Mouse (Mus musculus) limb, embryonic 10.5 days (tissue): ENCODE results near the gene Mrpl49. TPM values are rescaled to one million over a fixed set of nuclear protein-coding genes. Genes with fewer than 3 reads are reported as not detected.
A peak's percentile ranks its signal among the peaks of the same experiment; 100 is the strongest.

Experiments
- DNase-seq: peaks from one replicate; pipeline ENCODE4 v3.0.0-alpha.2; 2017; ENCODE audit warnings: low spot score
- H3K27ac ChIP-seq: fragments of 300-500 bp; sonication (generic); 2 replicates; pipeline ENCODE4 v1.5.1; 2016; ENCODE audit warnings: mild to moderate bottlenecking
- H3K27me3 ChIP-seq: fragments of 300-500 bp; sonication (generic); 2 replicates; pipeline ENCODE4 v1.6.1; 2016; ENCODE audit warnings: low read depth, mild to moderate bottlenecking; ENCODE audit not compliant: poor library complexity, severe bottlenecking
- H3K36me3 ChIP-seq: fragments of 300-500 bp; sonication (generic); 2 replicates; pipeline ENCODE4 v1.6.1; 2016; ENCODE audit warnings: mild to moderate bottlenecking, moderate library complexity
- H3K4me1 ChIP-seq: fragments of 300-500 bp; sonication (generic); 2 replicates; pipeline ENCODE4 v1.6.1; 2016
- H3K4me3 ChIP-seq: fragments of 300-500 bp; sonication (generic); 2 replicates; pipeline ENCODE4 v1.5.1; 2016; ENCODE audit warnings: mild to moderate bottlenecking, moderate library complexity
- H3K9me3 ChIP-seq: fragments of 300-500 bp; sonication (generic); replicated peaks from 2 replicates; pipeline ENCODE4 v1.6.1; 2016; ENCODE audit warnings: mild to moderate bottlenecking
- WGBS: fragments of 180-500 bp; shearing (Covaris S2); methylation state at CpG from one replicate; pipeline ENCODE4 v1.1.7; 2016; 5-methylcytosine and 5-hydroxymethylcytosine counted together
- microRNA-seq: library from miRNA; unstranded; fragments of <30 nt; microRNA quantifications from one replicate; pipeline ENCODE4, GENCODE M21; 2017
- polyA plus RNA-seq: library from polyadenylated mRNA; unstranded; fragments of >200 nt; fragmentation: Nextera tagmentation; extraction: Ambion mirVana; gene quantifications from 2 replicates; pipeline ENCODE4 v1.2.1, GENCODE M21; 2016

Gene Mrpl49
- polyA plus RNA-seq, 1 experiment from 2014 or later: 90.3 TPM

DNA sequence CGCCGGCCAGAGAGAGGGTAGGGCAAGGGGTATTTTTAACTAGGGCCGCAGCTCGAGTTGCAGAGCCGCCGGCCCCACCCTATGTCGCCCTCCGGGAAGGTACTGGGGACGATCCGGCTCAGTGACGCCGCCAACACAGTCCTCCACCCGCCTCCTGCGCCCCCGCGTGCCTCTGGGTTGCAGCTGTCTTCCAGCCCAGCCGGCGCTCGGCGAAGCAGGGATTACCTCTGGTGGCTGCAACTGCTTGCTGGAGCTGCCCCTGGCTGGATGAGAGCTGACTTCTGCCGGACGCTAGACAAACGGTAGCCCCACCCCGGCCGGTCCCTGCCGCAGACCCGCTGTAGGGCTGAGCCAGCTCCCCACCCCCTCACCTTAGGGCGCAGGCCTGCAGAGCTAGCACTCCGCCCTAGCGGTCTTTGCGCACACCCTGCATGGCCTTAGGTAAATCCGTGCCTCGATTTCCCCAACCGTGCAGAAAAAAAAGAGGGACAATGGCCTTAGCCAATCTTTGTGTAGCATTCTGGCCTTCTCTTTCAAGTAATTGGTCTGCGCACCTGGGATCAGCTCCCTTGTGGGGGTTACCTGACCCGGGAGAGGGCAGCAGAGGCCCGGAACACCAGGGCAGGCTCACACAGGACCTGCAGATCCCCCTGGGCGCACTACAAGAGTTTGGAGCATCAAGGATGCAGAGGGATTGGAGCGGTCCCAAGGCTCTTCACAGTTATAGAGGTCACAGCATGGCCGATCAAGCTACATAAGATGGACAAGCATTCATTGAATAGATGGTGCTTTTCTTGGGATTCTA is 41.9 kb downstream of the Mrpl49 start, which contains the start of gene Capn1:
Capn1 (minus strand) TSS at position 387 of the 805 bp plus-strand sequence.
- Histone ChIP-seq H3K36me3 (no peaks in the 10 kb centered on the region), H3K27ac (peak within 1 kb of the TSS; percentile 80), H3K27me3 (peaks cover 49% of the 10 kb centered on the region), H3K4me1 (peaks cover 21% of the 10 kb centered on the region), H3K9me3 (no peaks in the 10 kb centered on the region), H3K4me3 (peak within 1 kb of the TSS; percentile 64)
- 3% methylated on average over 40 of the region's 40 CpGs for WGBS
- peak; percentile 83 for DNase-seq

DNA sequence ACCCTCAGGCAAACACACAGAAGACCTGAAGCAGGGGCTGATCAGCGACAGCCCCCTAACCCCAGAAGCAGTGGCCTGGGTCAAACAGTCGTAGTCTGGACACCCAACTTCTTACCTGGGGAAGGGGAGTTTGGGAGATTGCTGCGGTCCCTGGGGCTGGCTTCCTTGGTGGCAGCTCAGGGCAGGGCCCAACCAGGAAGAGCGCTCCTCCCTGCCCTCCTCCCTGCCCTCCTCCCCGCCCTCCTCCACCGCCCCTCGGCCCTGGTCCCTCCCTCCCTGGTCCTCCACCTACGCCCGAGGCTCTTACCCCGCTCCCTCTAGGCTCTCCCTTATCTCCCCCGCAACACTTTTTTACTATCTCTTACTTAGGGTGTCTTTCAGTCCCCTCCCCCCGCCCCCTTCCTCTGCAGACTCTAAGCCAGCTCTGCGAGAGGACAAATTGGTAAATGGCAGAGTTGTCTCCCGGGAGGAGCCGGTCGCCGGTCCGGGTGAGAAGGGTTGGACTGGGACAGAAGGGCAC is 42.5 kb downstream of the Mrpl49 start:
- no peaks in the 10 kb centered on the region for H3K36me3 ChIP-seq
- peak; percentile 68 for DNase-seq
- peak overlapping the region; percentile 64 for H3K4me3 ChIP-seq
- H3K4me1 ChIP-seq: peaks cover 21% of the 10 kb centered on the region
- peak overlapping the region; percentile 80 for H3K27ac ChIP-seq
- peaks cover 49% of the 10 kb centered on the region for H3K27me3 ChIP-seq
- H3K9me3 ChIP-seq: no peaks in the 10 kb centered on the region
- WGBS: 1% methylated on average over 17 of the region's 18 CpGs

DNA sequence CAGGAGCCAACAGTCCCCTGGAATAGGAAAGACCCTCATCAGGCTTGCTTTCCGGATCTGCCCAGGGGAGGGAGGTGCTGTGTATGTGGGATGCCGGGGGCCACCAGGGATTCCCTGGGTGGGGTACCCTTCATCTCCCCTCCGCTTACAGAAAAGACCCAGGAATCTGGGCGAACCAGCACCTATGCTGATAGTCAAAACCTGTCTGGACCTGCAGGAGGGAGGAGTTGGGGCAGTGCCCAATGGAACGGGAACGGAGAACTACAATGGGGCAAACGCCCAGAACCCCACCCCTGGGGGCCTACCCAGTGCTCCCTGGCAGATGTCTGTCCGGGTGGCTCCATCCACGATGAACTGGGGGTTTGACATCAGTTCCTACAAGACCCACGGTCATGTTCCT is 43.9 kb downstream of the Mrpl49 start:
- WGBS: 90% methylated on average over 10 of the region's 10 CpGs
- no peaks in the 10 kb centered on the region for H3K9me3 ChIP-seq
- no peak overlapping the region for H3K27ac ChIP-seq
- peaks cover 49% of the 10 kb centered on the region for H3K27me3 ChIP-seq
- no peaks in the 10 kb centered on the region for H3K36me3 ChIP-seq
- DNase-seq: no peak
- no peak overlapping the region for H3K4me3 ChIP-seq
- H3K4me1 ChIP-seq: peaks cover 21% of the 10 kb centered on the region

DNA sequence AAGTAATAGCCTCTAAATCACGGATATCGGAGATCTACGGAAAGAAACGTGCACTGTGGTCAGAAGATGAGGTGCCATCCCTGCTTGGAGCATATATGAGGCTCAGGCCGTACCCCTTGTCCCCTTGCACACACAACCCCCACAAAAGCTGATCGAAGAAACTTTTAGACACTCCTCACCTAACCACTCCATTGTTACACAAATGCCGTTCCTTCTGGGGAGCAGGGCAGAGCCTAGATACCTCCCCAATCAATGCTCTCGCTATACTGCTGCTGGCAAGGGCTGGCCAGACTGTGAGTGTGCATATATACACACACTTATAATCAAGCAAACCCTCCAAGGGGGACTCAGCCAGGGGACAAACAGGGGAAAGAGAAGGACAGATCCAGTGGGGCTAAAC is 48.4 kb downstream of the Mrpl49 start:
- no peaks in the 10 kb centered on the region for H3K36me3 ChIP-seq
- H3K4me1 ChIP-seq: peaks cover 13% of the 10 kb centered on the region
- no peak for DNase-seq
- 79% methylated on average over 8 of the region's 8 CpGs for WGBS
- H3K27me3 ChIP-seq: peaks cover 10% of the 10 kb centered on the region
- no peaks in the 10 kb centered on the region for H3K9me3 ChIP-seq
- no peak overlapping the region for H3K4me3 ChIP-seq
- no peak overlapping the region for H3K27ac ChIP-seq

DNA sequence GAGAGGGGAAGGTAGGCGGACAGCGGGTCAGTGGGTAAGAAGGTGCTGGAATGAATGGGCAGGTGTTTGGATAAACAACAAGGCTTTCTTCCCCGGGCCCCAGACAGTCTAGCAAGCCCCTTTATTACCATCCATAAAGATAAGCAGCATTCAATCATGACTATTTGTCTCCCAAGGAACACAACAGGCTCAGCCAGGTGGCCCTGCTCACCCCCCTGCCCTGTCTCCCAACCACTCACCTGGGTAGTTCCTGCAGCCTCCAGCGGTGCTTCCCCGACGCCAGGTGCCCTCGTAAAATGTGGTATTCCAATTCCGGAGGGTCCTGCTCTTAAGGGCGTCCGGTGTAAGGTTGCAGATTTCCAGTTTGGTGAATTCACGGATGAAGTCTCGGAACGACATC is 50.6 kb downstream of the Mrpl49 start:
- H3K9me3 ChIP-seq: no peaks in the 10 kb centered on the region
- WGBS: 71% methylated on average over 13 of the region's 13 CpGs

DNA sequence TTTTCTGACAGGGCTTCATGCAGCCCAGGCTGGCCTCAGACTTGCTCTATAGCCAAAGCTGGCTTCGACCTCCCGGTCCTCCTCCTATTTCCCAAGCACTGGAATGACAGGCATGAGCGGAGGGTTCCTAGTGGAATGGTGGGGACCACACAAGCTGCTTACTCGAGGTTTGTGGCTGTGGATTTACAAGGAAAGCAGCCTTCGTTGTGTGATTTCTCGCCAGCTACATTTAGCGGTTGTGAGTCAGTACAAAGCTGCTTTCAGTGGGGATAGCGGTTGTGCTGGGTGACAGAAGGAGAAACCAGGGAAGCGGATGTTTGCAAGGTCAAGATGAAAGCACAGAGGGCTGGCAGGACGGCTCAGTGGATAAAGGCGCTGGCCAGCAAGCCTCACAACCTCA is 52.0 kb downstream of the Mrpl49 start:
- no peak for DNase-seq
- Histone ChIP-seq H3K4me1 (peaks cover 13% of the 10 kb centered on the region), H3K36me3 (no peaks in the 10 kb centered on the region), H3K27ac (no peak overlapping the region; the same call in 1 of the 2 replicates), H3K9me3 (no peaks in the 10 kb centered on the region), H3K27me3 (no peaks in the 10 kb centered on the region), H3K4me3 (no peak overlapping the region)
- WGBS: 72% methylated on average over 11 of the region's 11 CpGs

More for the DNA sequence above, 50.6 kb downstream of the Mrpl49 start:
- DNase-seq: no peak
- Histone ChIP-seq H3K36me3 (no peaks in the 10 kb centered on the region), H3K4me3 (no peak overlapping the region), H3K27me3 (no peaks in the 10 kb centered on the region), H3K27ac (no peak overlapping the region), H3K4me1 (peaks cover 13% of the 10 kb centered on the region)

Small RNA genes within 50 kb of the gene (microRNA-seq; reads per million reads assigned to microRNA genes)
- not detected for gene Mir6988

Other genes starting within 250 kb of the Mrpl49 start
- gene Frmd8, start 182.5 kb downstream of the Mrpl49 start, polyA plus RNA-seq: 43.5 and 48.7 TPM in 2 replicates
- gene Slc25a45, start 180.0 kb downstream of the Mrpl49 start, polyA plus RNA-seq: 1.8 TPM in 2 replicates
- gene Tigd3, start 163.6 kb downstream of the Mrpl49 start, polyA plus RNA-seq: 5.2 and 5.9 TPM in 2 replicates
- 223 and 240 TPM in 2 replicates for gene Dpf2, start 144.8 kb downstream of the Mrpl49 start, polyA plus RNA-seq
- gene Cdc42ep2, start 133.0 kb downstream of the Mrpl49 start, polyA plus RNA-seq: 1.3 and 1.7 TPM in 2 replicates
- 125 and 130 TPM in 2 replicates for gene Pola2, start 93.6 kb downstream of the Mrpl49 start, polyA plus RNA-seq
- not detected in 2 replicates for gene Slc22a20, start 71.6 kb downstream of the Mrpl49 start, polyA plus RNA-seq
- 2.0 and 2.4 TPM in 2 replicates for gene Capn1, start 41.9 kb downstream of the Mrpl49 start, polyA plus RNA-seq
- gene Syvn1, start 11.2 kb downstream of the Mrpl49 start, polyA plus RNA-seq: 36.9 and 38.6 TPM in 2 replicates
- 820 and 955 TPM in 2 replicates for gene Fau, start 59 bp upstream of the Mrpl49 start, polyA plus RNA-seq
- gene Znhit2, start 3.4 kb upstream of the Mrpl49 start, polyA plus RNA-seq: 35.2 and 36.1 TPM in 2 replicates
- 24.4 and 28.8 TPM in 2 replicates for gene Tm7sf2, start 10.6 kb upstream of the Mrpl49 start, polyA plus RNA-seq
- 62.1 and 75.7 TPM in 2 replicates for gene Vps51, start 19.4 kb upstream of the Mrpl49 start, polyA plus RNA-seq
- gene Tmem262, start 22.2 kb upstream of the Mrpl49 start, polyA plus RNA-seq: not detected in 2 replicates
- 1.3 and 1.6 TPM in 2 replicates for gene Gm28374, start 24.5 kb upstream of the Mrpl49 start, polyA plus RNA-seq
- 74.3 and 85.4 TPM in 2 replicates for gene Zfpl1, start 27.2 kb upstream of the Mrpl49 start, polyA plus RNA-seq
- gene Cdca5, start 27.2 kb upstream of the Mrpl49 start, polyA plus RNA-seq: 70.6 and 76.4 TPM in 2 replicates
- gene AC131692.1, start 36.6 kb upstream of the Mrpl49 start, polyA plus RNA-seq: 0.56 and 0.89 TPM in 2 replicates
- gene Naaladl1, start 48.0 kb upstream of the Mrpl49 start, polyA plus RNA-seq: 0.54 and 0.75 TPM in 2 replicates
- 65.4 and 73.3 TPM in 2 replicates for gene Sac3d1, start 60.9 kb upstream of the Mrpl49 start, polyA plus RNA-seq
- gene Snx15, start 70.5 kb upstream of the Mrpl49 start, polyA plus RNA-seq: 25.7 and 28.7 TPM in 2 replicates
- gene Batf2, start 83.2 kb upstream of the Mrpl49 start, polyA plus RNA-seq: not detected in 2 replicates
- 97.0 and 112 TPM in 2 replicates for gene Arl2, start 83.8 kb upstream of the Mrpl49 start, polyA plus RNA-seq
- not detected in 2 replicates for gene Majin, start 126.6 kb upstream of the Mrpl49 start, polyA plus RNA-seq
- 0.97 and 2.1 TPM in 2 replicates for gene Gpha2, start 168.6 kb upstream of the Mrpl49 start, polyA plus RNA-seq
- 16.6 and 17.2 TPM in 2 replicates for gene Ppp2r5b, start 178.1 kb upstream of the Mrpl49 start, polyA plus RNA-seq
- 11.4 and 13.0 TPM in 2 replicates for gene Atg2a, start 183.9 kb upstream of the Mrpl49 start, polyA plus RNA-seq
- 72.5 and 74.9 TPM in 2 replicates for gene Ehd1, start 218.9 kb upstream of the Mrpl49 start, polyA plus RNA-seq
- gene Cdc42bpg, start 248.7 kb upstream of the Mrpl49 start, polyA plus RNA-seq: 0.15 and 0.38 TPM in 2 replicates